Mouse (Mus musculus): ENCODE results near the gene Xdh.

The Xdh gene

GRCm38 (mm10) chr17:73883332-73883731, 66.7 kb downstream of the Xdh start:
- no peak overlapping the region for H3K4me3 ChIP-seq (replicated peaks; ENCODE audit: low read length)
- peaks cover 12% of the 10 kb centered on the region for H3K27me3 ChIP-seq (ENCODE audit: insufficient read depth, low read length)
- TF ChIP-seq CTCF (conservative IDR thresholded peaks at IDR 0.05; ENCODE audit: low read length) (no peak), NANOG (IDR thresholded peaks at IDR 0.05; ENCODE audit: borderline replicate concordance, low read length) (no peak), POU5F1 (IDR thresholded peaks at IDR 0.05; ENCODE audit: borderline replicate concordance, low read length) (no peak)
- peaks cover 16% of the 10 kb centered on the region for H3K4me1 ChIP-seq (replicated peaks; ENCODE audit: low read depth, low read length)
- H3K36me3 ChIP-seq (ENCODE audit: insufficient read depth, low read length) = no peaks in the 10 kb centered on the region
- no peaks in the 10 kb centered on the region for H3K9me3 ChIP-seq (ENCODE audit: low read length)

GRCm38 (mm10) chr17:73882194-73882593, 67.8 kb downstream of the Xdh start:
- Histone ChIP-seq H3K4me3 (replicated peaks; ENCODE audit: low read length) (no peak overlapping the region), H3K4me1 (replicated peaks; ENCODE audit: low read depth, low read length) (peaks cover 16% of the 10 kb centered on the region), H3K27me3 (ENCODE audit: insufficient read depth, low read length) (peaks cover 12% of the 10 kb centered on the region), H3K9me3 (ENCODE audit: low read length) (no peaks in the 10 kb centered on the region), H3K36me3 (ENCODE audit: insufficient read depth, low read length) (no peaks in the 10 kb centered on the region)
- no peak for TF ChIP-seq NANOG (IDR thresholded peaks at IDR 0.05; ENCODE audit: borderline replicate concordance, low read length)
- TF ChIP-seq CTCF (conservative IDR thresholded peaks at IDR 0.05; ENCODE audit: low read length) = peak; percentile 61

GRCm38 (mm10) chr17:73881295-73881694, 68.7 kb downstream of the Xdh start:
- TF ChIP-seq NANOG (IDR thresholded peaks at IDR 0.05; ENCODE audit: borderline replicate concordance, low read length) (no peak), CTCF (conservative IDR thresholded peaks at IDR 0.05; ENCODE audit: low read length) (no peak), POU5F1 (IDR thresholded peaks at IDR 0.05; ENCODE audit: borderline replicate concordance, low read length) (no peak)
- H3K4me3 ChIP-seq (replicated peaks; ENCODE audit: low read length) = no peak overlapping the region
- H3K27me3 ChIP-seq (ENCODE audit: insufficient read depth, low read length) = peaks cover 12% of the 10 kb centered on the region
- no peaks in the 10 kb centered on the region for H3K9me3 ChIP-seq (ENCODE audit: low read length)
- no peaks in the 10 kb centered on the region for H3K36me3 ChIP-seq (ENCODE audit: insufficient read depth, low read length)
- peaks cover 16% of the 10 kb centered on the region for H3K4me1 ChIP-seq (replicated peaks; ENCODE audit: low read depth, low read length)

- TF ChIP-seq NANOG (IDR thresholded peaks at IDR 0.05; ENCODE audit: borderline replicate concordance, low read length) = no peak
- TF ChIP-seq POU5F1 (IDR thresholded peaks at IDR 0.05; ENCODE audit: borderline replicate concordance, low read length) = no peak
- TF ChIP-seq CTCF (conservative IDR thresholded peaks at IDR 0.05; ENCODE audit: low read length) = no peak
- H3K36me3 ChIP-seq (ENCODE audit: insufficient read depth, low read length) = no peaks in the 10 kb centered on the region
Observed at GRCm38 (mm10) chr17:73880286-73880685, 69.7 kb downstream of the Xdh start.

GRCm38 (mm10) chr17:73879262-73879916, 70.6 kb downstream of the Xdh start:
- Histone ChIP-seq H3K9me3 (ENCODE audit: low read length) (no peaks in the 10 kb centered on the region), H3K36me3 (ENCODE audit: insufficient read depth, low read length) (no peaks in the 10 kb centered on the region), H3K4me3 (replicated peaks; ENCODE audit: low read length) (no peak overlapping the region), H3K27me3 (ENCODE audit: insufficient read depth, low read length) (peaks cover 12% of the 10 kb centered on the region), H3K4me1 (replicated peaks; ENCODE audit: low read depth, low read length) (peaks cover 16% of the 10 kb centered on the region)
- TF ChIP-seq NANOG (IDR thresholded peaks at IDR 0.05; ENCODE audit: borderline replicate concordance, low read length) (no peak), POU5F1 (IDR thresholded peaks at IDR 0.05; ENCODE audit: borderline replicate concordance, low read length) (no peak), CTCF (conservative IDR thresholded peaks at IDR 0.05; ENCODE audit: low read length) (no peak)

More at GRCm38 (mm10) chr17:73880286-73880685, 69.7 kb downstream of the Xdh start:
- H3K4me3 ChIP-seq (replicated peaks; ENCODE audit: low read length) = no peak overlapping the region
- H3K4me1 ChIP-seq (replicated peaks; ENCODE audit: low read depth, low read length) = peaks cover 16% of the 10 kb centered on the region
- no peaks in the 10 kb centered on the region for H3K9me3 ChIP-seq (ENCODE audit: low read length)
- peaks cover 12% of the 10 kb centered on the region for H3K27me3 ChIP-seq (ENCODE audit: insufficient read depth, low read length)

GRCm38 (mm10) chr17:73875674-73876073, 74.3 kb downstream of the Xdh start:
- Histone ChIP-seq H3K4me3 (replicated peaks; ENCODE audit: low read length) (no peak overlapping the region), H3K36me3 (ENCODE audit: insufficient read depth, low read length) (no peaks in the 10 kb centered on the region), H3K4me1 (replicated peaks; ENCODE audit: low read depth, low read length) (peaks cover 11% of the 10 kb centered on the region), H3K9me3 (ENCODE audit: low read length) (no peaks in the 10 kb centered on the region), H3K27me3 (ENCODE audit: insufficient read depth, low read length) (0 out of 2 replicates have a peak, but pooled peaks cover 5% of the 10 kb centered on the region)
- TF ChIP-seq CTCF (conservative IDR thresholded peaks at IDR 0.05; ENCODE audit: low read length) (no peak), POU5F1 (IDR thresholded peaks at IDR 0.05; ENCODE audit: borderline replicate concordance, low read length) (no peak), NANOG (IDR thresholded peaks at IDR 0.05; ENCODE audit: borderline replicate concordance, low read length) (no peak)

- peaks cover 7% of the 10 kb centered on the region for H3K4me1 ChIP-seq (replicated peaks; ENCODE audit: low read depth, low read length)
- H3K4me3 ChIP-seq (replicated peaks; ENCODE audit: low read length) = no peak overlapping the region
- no peaks in the 10 kb centered on the region for H3K9me3 ChIP-seq (ENCODE audit: low read length)
Observed at GRCm38 (mm10) chr17:73875268-73875667, 74.7 kb downstream of the Xdh start.

GRCm38 (mm10) chr17:73870956-73871605, 78.9 kb downstream of the Xdh start:
- TF ChIP-seq CTCF (conservative IDR thresholded peaks at IDR 0.05; ENCODE audit: low read length) (no peak), NANOG (IDR thresholded peaks at IDR 0.05; ENCODE audit: borderline replicate concordance, low read length) (no peak), POU5F1 (IDR thresholded peaks at IDR 0.05; ENCODE audit: borderline replicate concordance, low read length) (no peak)
- Histone ChIP-seq H3K4me1 (replicated peaks; ENCODE audit: low read depth, low read length) (no peaks in the 10 kb centered on the region), H3K4me3 (replicated peaks; ENCODE audit: low read length) (no peak overlapping the region), H3K36me3 (ENCODE audit: insufficient read depth, low read length) (no peaks in the 10 kb centered on the region), H3K9me3 (ENCODE audit: low read length) (no peaks in the 10 kb centered on the region), H3K27me3 (ENCODE audit: insufficient read depth, low read length) (no peaks in the 10 kb centered on the region)

More at GRCm38 (mm10) chr17:73875268-73875667, 74.7 kb downstream of the Xdh start:
- no peak for TF ChIP-seq POU5F1 (IDR thresholded peaks at IDR 0.05; ENCODE audit: borderline replicate concordance, low read length)
- TF ChIP-seq CTCF (conservative IDR thresholded peaks at IDR 0.05; ENCODE audit: low read length) = no peak
- TF ChIP-seq NANOG (IDR thresholded peaks at IDR 0.05; ENCODE audit: borderline replicate concordance, low read length) = no peak
- Histone ChIP-seq H3K27me3 (ENCODE audit: insufficient read depth, low read length) (0 out of 2 replicates have a peak, but pooled peaks cover under 1% of the 10 kb centered on the region), H3K36me3 (ENCODE audit: insufficient read depth, low read length) (no peaks in the 10 kb centered on the region)
